Mouse (Mus musculus) Patski (cell line): ENCODE data around the gene Olfr497. TPM values are rescaled to one million over a fixed set of nuclear protein-coding genes. Genes with fewer than 3 reads are reported as not detected.

Experiments
- ATAC-seq: fragments of 100-300 bp; one replicate; pipeline ENCODE4 v1.8.0; 2021
- CTCF ChIA-PET: fragments of 350-600 bp; sonication (Branson Sonifier 250); formaldehyde crosslinking; loops from one replicate; lab custom pipeline; 2022; ENCODE audit warnings: inconsistent platforms; lab: Charles Lee
- POLR2A ChIA-PET: fragments of 350-600 bp; sonication (Branson Sonifier 250); formaldehyde crosslinking; loops from one replicate; lab custom pipeline; 2022; ENCODE audit warnings: antibody characterized with exemption, inconsistent platforms; lab: Charles Lee
- DNase-seq: peaks from one replicate; pipeline ENCODE4 v3.0.0-alpha.2; 2011; ENCODE audit warnings: low read depth, low spot score
- H3K27me3 ChIP-seq: fragments of 371-371 bp; one replicate; pipeline ENCODE4 v1.5.1; 2021
- CTCF ChIP-seq: fragments of 100-300 bp; IDR thresholded peaks from one replicate; pipeline ENCODE4 v1.5.1; 2021
- in situ Hi-C: fragments of 300-500 bp; cut with MboI; formaldehyde crosslinking; loops from 3 replicates; pipeline ENCODE4 v1.11.1; 2018; ENCODE audit warnings: low pct_unique_long_range_greater_than_20kb, mixed read lengths
- polyA plus RNA-seq: library from polyadenylated mRNA; unstranded; gene quantifications from one replicate; pipeline ENCODE4 v1.2.3, GENCODE M21; 2021

Gene Olfr497
- not detected for polyA plus RNA-seq

DNA sequence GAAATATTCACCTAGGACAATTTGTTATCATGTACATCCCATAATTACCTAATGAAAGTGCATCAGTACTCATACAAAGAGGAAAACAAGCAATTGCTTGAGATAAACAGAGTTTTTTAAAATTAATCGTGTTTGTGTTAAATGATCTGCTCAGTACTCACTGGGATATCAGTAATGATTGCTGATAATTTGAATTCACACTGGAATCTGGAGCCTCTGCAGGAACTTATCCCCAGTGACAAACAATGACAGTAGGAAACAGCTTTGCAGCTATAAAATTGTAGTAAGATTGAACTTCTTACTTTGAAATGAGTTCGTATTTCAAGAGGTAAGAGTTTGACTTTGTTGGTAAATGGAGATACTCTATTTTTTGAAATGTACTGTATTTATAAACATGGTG is at the start of gene Olfr497:
Gene Olfr497, plus strand, starts transcription at position 301 of the 400 bp plus-strand sequence.
- ChIA-PET CTCF (no interaction called here), POLR2A (no interaction called here)
- ATAC-seq (no peak), DNase-seq (no peak)
- H3K27me3 ChIP-seq, result no peaks in the 10 kb centered on the region
- in situ Hi-C loops, result no loop called here
- no peak for TF ChIP-seq CTCF

DNA sequence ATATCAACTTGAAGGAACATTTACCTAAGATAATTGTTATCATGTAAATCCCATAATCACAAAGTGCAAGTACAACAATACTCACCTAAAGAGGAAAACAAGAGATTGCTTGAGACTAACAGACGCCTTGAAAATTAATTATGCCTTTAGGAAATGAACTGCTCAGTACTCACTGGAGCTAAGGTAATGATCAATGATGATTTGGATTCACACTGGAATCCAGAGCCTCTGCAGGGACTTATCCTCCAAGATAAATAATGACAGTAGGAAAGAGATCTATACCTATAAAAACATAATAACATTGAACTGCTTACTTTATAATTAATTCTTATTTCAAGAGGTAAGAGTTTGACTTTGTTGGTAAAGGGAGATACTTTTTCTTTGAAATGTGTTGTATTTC is 27.4 kb upstream of the Olfr497 start, which contains the start of gene Olfr495:
Gene Olfr495, plus strand, starts transcription at position 301 of the 400 bp plus-strand sequence.
- DNase-seq (no peak), ATAC-seq (no peak)
- in situ Hi-C loops, result no loop called here
- no peaks in the 10 kb centered on the region for H3K27me3 ChIP-seq
- ChIA-PET CTCF (no interaction called here), POLR2A (no interaction called here)
- no peak for TF ChIP-seq CTCF

GRCm38 (mm10) chr7:108465026-108465425 is 44.8 kb downstream of the Olfr497 start, which contains the start of gene Olfr498:
TSS of gene Olfr498 (plus strand) at chr7:108465326.
- CTCF ChIA-PET, result no interaction called here
- in situ Hi-C loops, result loop anchor here (5.0 kb wide), 1 partner anchor 68 kb away; no protein-coding TSS in a partner anchor
- ATAC-seq, result no peak
- DNase-seq, result no peak
- POLR2A ChIA-PET, result no interaction called here
- TF ChIP-seq CTCF, result no peak
- H3K27me3 ChIP-seq, result no peaks in the 10 kb centered on the region

Other genes starting within 250 kb of the Olfr497 start
- not detected for gene Olfr486, start 247.7 kb upstream of the Olfr497 start, polyA plus RNA-seq
- not detected for gene Olfr487, start 205.8 kb upstream of the Olfr497 start, polyA plus RNA-seq
- gene Olfr488, start 162.1 kb upstream of the Olfr497 start, polyA plus RNA-seq, result not detected
- gene Olfr490, start 131.5 kb upstream of the Olfr497 start, polyA plus RNA-seq, result not detected
- not detected for gene Olfr491, start 107.0 kb upstream of the Olfr497 start, polyA plus RNA-seq
- not detected for gene Olfr492, start 96.7 kb upstream of the Olfr497 start, polyA plus RNA-seq
- gene Olfr493, start 73.4 kb upstream of the Olfr497 start, polyA plus RNA-seq, result not detected
- not detected for gene Olfr494, start 55.1 kb upstream of the Olfr497 start, polyA plus RNA-seq
- gene Olfr495, start 27.3 kb upstream of the Olfr497 start, polyA plus RNA-seq, result not detected
- not detected for gene Olfr498, start 44.9 kb downstream of the Olfr497 start, polyA plus RNA-seq
- gene Olfr502, start 104.6 kb downstream of the Olfr497 start, polyA plus RNA-seq, result not detected
- not detected for gene Olfr503, start 124.1 kb downstream of the Olfr497 start, polyA plus RNA-seq
- gene Olfr504, start 145.4 kb downstream of the Olfr497 start, polyA plus RNA-seq, result not detected
- not detected for gene Olfr506, start 190.4 kb downstream of the Olfr497 start, polyA plus RNA-seq
- gene Olfr507, start 201.4 kb downstream of the Olfr497 start, polyA plus RNA-seq, result not detected
- not detected for gene Olfr508, start 209.6 kb downstream of the Olfr497 start, polyA plus RNA-seq
- not detected for gene Olfr509, start 231.5 kb downstream of the Olfr497 start, polyA plus RNA-seq
- not detected for gene Olfr510, start 246.0 kb downstream of the Olfr497 start, polyA plus RNA-seq